Mouse (Mus musculus) WW6 (cell line): ENCODE measurements around the gene Gm21904.
"Not testable (repeated sequence)": the region's sequence is repeated elsewhere in the genome, so short reads cannot be mapped to it uniquely, and the experiment has no call there.

Source experiments
- DNase-seq: peaks from one replicate; pipeline ENCODE4 v3.0.0-alpha.2; 2013; ENCODE audit warnings: low read depth, low spot score

The Gm21904 gene

GRCm38 (mm10) chrY:17846166-17846565 lies at the start of gene Gm21904:
Gm21904 (minus strand) TSS chrY:17846266.
- not testable (repeated sequence) for DNase-seq

- DNase-seq: not testable (repeated sequence)
Measured at GRCm38 (mm10) chrY:17874441-17874840, 28.4 kb upstream of the Gm21904 start, which contains the start of the genes Gm20772 and Gm20831. Gm20772 (plus strand) TSS chrY:17874741. Gm20831 (plus strand) TSS chrY:17874741.
